Mouse (Mus musculus) cerebellum, adult 9-10 months (tissue): ENCODE results near the gene Gm26938.

Source experiments
- DNase-seq: peaks from one replicate; pipeline ENCODE4 v3.0.0; 2022

Gene Gm26938

GRCm38 (mm10) chr5:139813963-139814381 is 12.2 kb downstream of the Gm26938 start:
- DNase-seq: no peak

DNA sequence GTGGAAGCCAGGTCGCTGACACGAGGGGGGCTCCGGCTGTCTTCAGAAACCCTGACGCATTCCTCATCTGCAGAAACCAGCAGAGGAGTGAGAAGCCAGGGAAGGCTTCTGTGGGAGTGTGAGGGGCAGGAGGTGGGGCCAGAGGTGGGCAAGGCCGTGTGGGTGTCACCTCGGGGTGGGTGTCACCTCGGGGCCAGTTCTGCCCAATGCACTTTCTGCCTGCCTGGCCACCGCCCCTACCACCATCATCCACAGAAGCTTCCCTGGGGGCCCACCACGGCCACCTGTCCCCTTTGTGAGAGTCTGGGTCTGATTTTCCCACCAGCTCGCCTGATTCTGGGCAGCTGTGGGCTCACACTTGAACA is 13.1 kb downstream of the Gm26938 start:
- no peak for DNase-seq

DNA sequence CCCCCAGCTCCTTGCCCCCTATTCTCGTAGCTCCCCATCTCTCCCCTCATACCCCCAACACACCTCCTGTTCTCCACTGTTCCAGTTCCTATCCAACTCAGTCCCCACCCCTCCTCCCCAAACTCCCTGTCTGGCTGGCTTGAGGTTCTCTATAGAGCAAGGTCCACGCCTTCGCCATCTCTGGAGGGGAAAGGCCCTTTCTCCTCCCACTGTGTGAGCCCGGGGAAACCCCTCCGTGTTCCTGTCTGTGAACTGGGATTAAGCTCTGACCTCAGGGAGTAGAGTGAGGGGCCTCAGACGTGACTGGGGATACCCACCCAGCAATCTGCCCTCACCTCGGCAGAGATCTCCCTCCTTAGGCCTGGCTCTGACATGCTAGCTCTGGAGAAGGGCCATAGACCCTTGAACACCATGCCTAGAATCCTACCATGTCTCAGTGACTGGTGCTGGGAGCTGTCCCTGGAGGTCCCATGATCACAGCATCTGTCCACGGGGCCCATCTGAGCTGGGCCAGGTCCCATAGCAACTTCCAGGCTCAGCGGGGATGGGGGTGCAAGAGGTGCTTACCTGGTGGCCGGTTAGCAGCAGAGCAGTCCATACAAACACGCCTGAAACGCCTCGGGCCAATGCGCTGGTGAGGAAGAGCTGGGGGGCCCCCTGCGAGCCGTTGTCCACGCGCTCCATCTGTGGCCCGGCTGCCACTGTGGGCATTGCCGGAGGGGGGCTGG is 13.6 kb downstream of the Gm26938 start:
- DNase-seq: no peak

GRCm38 (mm10) chr5:139811677-139812397 is 14.4 kb downstream of the Gm26938 start:
- no peak for DNase-seq

DNA sequence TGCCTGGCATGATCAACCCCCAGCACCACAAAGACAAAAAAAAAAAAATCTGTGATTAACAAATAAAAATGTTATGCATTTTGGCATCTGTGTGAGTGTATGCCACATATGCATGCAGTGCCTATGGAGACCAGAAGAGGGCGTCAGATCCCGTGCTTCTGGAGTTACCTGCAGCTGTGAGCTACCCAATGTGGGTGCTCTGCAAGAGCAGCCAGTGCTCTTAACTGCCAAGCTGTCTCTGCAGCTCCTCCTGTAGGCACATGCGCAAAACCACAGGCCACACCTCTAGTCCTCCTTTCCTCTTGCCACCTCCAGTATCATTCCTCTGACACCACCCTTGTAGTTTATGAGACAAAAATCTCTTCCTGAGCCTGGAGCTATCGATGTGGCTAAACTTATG is 16.8 kb downstream of the Gm26938 start:
- DNase-seq: no peak

GRCm38 (mm10) chr5:139805924-139806323 is 20.3 kb downstream of the Gm26938 start:
- DNase-seq: no peak

GRCm38 (mm10) chr5:139804573-139805111 is 21.6 kb downstream of the Gm26938 start:
- no peak for DNase-seq

DNA sequence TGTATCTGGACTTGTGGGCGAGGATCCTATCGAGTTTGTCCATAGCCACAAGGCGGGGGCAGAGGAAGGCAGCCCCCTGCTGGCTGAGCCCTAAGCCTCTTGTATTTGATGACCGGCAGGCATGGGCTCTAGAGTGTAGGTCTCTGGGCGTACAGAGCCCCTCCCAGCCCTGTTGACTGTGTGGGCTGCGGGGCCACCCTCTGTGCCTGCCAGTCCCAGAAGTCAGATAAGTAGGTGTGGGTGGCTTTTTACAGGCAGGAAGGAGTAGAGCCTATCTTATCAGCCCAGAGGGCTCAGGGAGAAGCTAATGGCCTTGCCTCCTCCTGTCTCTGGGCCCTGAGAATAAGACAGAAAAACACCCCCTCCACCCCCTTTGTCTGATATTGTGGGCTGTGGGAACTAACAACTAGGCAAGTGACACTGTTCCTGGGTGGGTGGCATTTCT is 22.1 kb downstream of the Gm26938 start:
- no peak for DNase-seq

DNA sequence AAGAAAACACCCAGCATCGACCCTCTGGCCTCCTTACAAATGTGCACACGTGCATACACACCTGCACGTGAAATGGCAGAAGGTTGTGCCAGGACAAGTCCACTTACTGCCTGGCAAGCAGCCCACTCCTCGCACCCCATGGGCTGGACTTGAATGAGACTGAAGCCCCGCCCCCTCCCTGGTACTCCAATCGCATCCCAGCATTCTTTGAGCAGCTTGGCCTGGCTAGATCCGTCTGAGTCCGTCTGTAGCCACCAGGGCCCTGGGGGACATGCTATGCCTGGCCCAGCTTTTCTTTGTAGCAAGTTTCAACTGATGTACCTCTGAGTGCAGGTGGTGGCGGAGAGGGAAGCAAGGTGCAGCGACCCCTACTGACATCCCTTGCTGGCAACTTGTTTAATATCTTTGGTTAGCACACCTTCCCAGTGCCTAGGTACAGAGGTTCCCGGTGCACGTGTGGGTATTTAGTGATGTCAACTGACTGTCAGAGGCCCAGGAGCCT is 22.6 kb downstream of the Gm26938 start:
- no peak for DNase-seq

GRCm38 (mm10) chr5:139803165-139803564 is 23.0 kb downstream of the Gm26938 start:
- DNase-seq: no peak

GRCm38 (mm10) chr5:139801880-139802279 is 24.3 kb downstream of the Gm26938 start:
- DNase-seq: no peak

GRCm38 (mm10) chr5:139801231-139801630 is 25.0 kb downstream of the Gm26938 start:
- no peak for DNase-seq

- no peak for DNase-seq
Measured at GRCm38 (mm10) chr5:139799801-139800590, 26.2 kb downstream of the Gm26938 start.

DNA sequence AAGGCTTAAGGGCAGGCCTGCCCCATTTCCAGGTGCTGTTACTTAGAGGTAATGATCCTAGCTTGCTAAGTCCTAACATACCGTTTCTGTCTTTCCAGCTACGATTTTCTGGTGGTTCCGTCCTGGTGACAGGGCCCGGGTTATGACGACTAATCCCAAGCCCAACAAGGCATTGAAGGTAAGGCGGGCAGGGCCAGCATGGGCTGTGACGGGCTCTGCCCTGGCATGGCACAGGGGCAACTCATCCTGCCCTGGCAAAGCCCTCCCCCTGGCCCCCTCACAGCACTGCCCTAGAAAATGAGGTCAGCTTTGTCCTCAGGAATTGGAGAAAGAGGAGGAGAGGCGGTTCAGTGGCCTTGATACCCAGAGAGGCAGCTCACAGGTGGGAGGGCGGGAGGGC is 27.2 kb downstream of the Gm26938 start:
- no peak for DNase-seq

DNA sequence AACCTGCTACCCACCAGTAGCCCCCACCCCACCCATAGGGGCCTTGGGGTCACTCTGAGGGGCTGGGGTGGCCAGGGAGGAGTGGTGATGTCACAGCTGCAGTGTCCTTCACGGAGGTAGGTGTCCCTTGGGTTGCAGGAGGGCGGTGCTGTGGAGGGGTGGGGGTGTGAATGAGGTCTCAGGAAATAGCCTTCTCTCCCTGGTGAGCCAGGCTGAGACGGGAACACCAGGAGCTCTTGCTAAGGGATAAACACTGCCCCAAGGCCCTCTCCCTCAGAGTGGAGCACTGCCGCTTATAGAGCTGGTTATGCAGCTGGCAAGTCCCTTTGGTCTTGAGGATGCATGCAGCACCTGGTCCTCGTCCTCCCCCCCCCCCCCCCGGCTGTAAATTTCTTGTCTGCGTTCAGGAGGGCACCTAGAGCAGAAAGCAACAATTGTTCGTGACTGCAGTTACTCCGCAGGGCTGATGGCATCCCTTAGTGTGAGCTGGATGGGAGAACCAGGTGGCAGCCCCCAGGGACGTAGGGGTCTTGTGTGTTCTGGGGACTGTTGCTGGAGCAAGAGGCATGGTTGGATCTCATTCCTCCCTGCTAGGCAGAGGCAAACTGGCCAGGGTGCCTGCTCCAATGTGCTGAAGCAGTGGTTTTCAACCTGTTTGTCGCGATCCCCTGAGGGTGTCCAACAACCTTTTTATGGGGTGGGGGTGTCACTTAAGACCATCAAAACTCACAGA is 27.9 kb downstream of the Gm26938 start:
- no peak for DNase-seq

- DNase-seq: peak; percentile 58
Measured at GRCm38 (mm10) chr5:139797473-139798167, 28.6 kb downstream of the Gm26938 start.

DNA sequence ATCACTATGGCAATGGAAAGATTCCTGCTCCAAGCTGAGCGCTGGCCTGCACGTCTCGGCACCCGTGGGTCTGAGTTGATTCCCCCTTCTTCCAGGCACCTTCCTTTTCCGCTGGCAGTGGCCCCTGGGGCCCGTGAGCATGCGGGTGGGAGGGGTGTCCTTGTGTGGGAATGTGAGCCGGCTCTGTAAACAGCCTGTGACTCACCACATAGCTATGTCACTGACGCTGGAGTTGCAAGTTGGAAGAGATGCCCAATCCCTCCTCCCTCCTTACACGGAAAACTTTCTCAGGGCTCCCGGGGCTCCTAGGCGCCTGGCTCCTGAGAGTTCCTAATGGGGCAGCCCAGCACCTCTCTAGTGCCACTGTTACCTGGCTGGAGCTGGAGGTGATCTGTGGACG is 29.3 kb downstream of the Gm26938 start:
- no peak for DNase-seq

- no peak for DNase-seq
Measured at GRCm38 (mm10) chr5:139796001-139796620, 30.1 kb downstream of the Gm26938 start.

DNA sequence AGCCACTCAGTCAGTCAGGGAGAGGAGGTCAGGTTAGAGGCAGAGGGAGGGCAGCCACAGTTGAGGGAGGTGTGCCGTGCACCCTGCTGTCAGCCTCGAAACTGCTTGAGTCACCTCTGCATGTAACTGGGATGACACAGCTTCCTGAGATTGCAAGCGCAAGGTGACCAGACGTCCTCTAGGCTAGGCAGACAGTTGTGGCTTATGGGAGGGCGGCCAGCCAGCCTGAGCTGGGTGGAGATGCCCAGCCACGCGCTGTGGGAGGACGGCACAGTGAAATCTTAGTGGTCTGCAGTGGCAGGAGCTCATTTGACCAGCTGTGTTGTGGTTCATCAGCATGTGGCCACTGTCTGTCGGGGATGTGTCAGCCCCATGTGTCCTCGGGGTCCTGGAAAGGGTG is 31.3 kb downstream of the Gm26938 start:
- no peak for DNase-seq

GRCm38 (mm10) chr5:139794137-139794536 is 32.1 kb downstream of the Gm26938 start:
- DNase-seq: no peak
